Mouse (Mus musculus): ENCODE results near the gene Tescl. TPM values are rescaled to one million over a fixed set of nuclear protein-coding genes. Genes with fewer than 3 reads are reported as not detected.

Tescl gene
- 3.5 TPM for polyA plus RNA-seq (2014; fragmentation: Illumina TruSeq; extraction: RNeasy Lipid Tissue Mini Kit (QIAGEN cat#74804); ENCODE audit: low read depth, low replicate concordance)

GRCm38 (mm10) chr7:24333304-24333986 lies at the start of gene Tescl:
Tescl (minus strand) TSS chr7:24333936.

DNA sequence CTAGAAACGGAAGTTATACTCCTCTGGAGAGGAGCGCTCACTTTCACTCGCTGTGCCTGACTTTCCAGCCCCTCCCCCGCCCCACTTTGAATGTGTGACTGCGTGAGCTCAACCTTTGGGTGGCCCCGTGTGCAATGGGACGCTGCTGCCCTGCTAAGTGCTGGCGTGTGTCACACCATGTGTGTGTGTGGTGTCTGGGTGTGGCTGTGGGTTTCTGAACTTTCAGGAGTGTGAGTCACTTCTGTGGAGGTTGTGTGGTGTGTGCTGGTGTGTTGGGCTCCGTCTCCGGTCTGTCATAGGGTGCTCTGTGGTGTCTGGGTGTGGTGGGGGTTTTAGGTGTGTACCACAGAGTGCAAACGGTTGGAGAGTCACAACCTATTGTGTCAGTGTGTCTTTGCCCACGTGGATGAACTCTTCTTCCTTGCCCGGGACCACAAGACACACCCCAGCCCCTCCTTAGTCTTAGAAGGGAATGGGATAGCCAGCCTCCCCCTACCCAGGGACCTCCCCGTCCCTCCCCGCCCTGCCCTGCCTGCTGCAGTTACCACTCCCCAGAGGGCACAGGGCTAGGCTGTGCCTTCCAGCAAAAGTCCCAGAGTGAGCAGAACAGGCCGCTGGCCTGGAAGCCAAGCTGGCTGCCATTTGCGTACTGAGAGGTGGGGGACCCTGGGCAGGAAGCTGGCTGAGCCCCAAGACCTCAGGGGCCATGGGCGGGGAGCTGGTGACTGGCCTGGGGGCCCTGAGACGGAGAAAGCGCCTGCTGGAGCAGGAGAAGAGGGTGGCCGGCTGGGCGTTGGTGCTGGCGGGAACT lies 36.2 kb upstream of the Tescl start, which contains the start of gene Kcnn4:
Kcnn4 (plus strand) TSS at position 533 of the 811 bp plus-strand sequence.

DNA sequence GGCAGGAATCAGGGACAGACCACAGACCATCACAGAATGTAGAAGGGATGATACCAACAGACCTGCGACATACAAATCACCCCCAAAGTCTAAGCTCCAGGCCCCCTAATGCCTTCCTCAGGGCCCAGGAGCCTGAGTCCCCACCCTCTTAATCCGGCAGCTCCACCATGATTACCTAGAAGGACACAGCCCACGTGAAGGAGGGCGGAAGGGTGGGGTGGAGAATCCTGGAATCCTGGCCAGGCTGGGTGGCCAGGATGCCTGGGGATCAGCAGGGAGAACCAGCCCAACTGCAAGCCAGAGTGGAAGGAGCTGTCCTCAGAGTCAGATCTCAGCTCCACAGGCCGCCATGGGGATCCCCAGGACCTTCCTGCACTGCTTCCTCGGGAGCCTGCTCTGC lies 15.2 kb upstream of the Tescl start, which contains the start of gene Lypd5:
Lypd5 (plus strand) TSS at position 301 of the 400 bp plus-strand sequence.

DNA sequence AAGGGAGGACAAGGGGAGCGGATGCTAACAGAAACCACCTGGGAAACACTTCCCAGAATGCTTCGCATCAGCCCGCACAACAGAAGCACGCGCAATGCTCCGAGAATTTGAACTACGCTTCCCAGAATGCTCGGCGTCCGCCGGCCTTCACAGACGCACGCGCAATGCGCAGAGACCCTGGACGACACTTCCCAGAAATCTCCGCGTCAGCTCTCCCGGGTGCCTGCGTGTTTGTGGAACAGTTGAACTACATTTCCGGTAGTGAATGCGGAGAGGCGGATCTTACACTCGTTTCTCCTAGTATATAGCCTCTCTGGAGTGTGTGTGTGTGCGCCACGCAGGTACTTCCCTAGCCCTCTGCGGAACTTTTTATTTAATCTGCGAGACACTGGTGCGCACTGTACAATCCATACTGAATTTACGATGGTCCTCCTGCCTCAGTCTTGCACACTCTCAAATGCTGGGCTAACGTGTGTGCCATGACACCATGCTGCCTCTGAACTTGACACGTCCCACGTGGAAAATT lies 17.1 kb downstream of the Tescl start, which contains the start of gene Zfp94:
Zfp94 (minus strand) TSS at position 100 of the 526 bp plus-strand sequence.

DNA sequence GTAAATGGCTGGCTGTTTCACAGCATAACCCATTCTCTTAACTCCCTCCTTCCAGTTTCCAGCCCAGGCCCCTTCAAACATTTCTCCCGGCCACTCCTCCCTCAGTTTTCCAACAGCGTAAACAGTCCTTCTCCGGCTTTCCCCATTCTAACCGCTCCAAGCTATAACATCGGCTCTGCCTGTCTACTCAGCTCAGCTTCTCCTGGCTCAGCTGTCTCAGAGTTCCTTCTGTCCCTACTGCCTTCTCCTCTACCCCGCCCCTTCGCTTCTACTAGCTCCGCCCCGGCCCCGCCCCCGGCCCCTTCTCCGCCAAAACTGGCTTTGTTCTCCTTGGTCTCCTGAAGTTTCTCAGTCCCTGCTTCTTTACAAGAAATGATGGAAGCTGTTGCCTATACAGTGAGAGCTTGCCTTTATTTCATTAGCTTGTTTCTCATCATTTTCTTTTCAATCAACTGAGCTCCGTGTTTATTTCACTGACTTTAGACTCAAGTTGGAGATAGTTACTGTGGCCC lies 32.9 kb downstream of the Tescl start, which contains the start of gene Zfp61:
Zfp61 (minus strand) TSS at position 462 of the 512 bp plus-strand sequence.

Other genes starting within 250 kb of the Tescl start
- 4.6 TPM for gene Zfp112, start 221.6 kb downstream of the Tescl start, polyA plus RNA-seq (2014; fragmentation: Illumina TruSeq; extraction: RNeasy Lipid Tissue Mini Kit (QIAGEN cat#74804); ENCODE audit: low read depth, low replicate concordance)
- gene Zfp235, start 199.8 kb downstream of the Tescl start, polyA plus RNA-seq (2014; fragmentation: Illumina TruSeq; extraction: RNeasy Lipid Tissue Mini Kit (QIAGEN cat#74804); ENCODE audit: low read depth, low replicate concordance), result 6.9 TPM
- gene Zfp114, start 158.9 kb downstream of the Tescl start, polyA plus RNA-seq (2014; fragmentation: Illumina TruSeq; extraction: RNeasy Lipid Tissue Mini Kit (QIAGEN cat#74804); ENCODE audit: low read depth, low replicate concordance), result 0.34 TPM
- 5.2 TPM for gene Zfp111, start 122.5 kb downstream of the Tescl start, polyA plus RNA-seq (2014; fragmentation: Illumina TruSeq; extraction: RNeasy Lipid Tissue Mini Kit (QIAGEN cat#74804); ENCODE audit: low read depth, low replicate concordance)
- 1.8 TPM for gene Zfp109, start 96.4 kb downstream of the Tescl start, polyA plus RNA-seq (2014; fragmentation: Illumina TruSeq; extraction: RNeasy Lipid Tissue Mini Kit (QIAGEN cat#74804); ENCODE audit: low read depth, low replicate concordance)
- 2.3 TPM for gene Zfp108, start 79.1 kb downstream of the Tescl start, polyA plus RNA-seq (2014; fragmentation: Illumina TruSeq; extraction: RNeasy Lipid Tissue Mini Kit (QIAGEN cat#74804); ENCODE audit: low read depth, low replicate concordance)
- gene Zfp93, start 63.5 kb downstream of the Tescl start, polyA plus RNA-seq (2014; fragmentation: Illumina TruSeq; extraction: RNeasy Lipid Tissue Mini Kit (QIAGEN cat#74804); ENCODE audit: low read depth, low replicate concordance), result 4.3 TPM
- 12.2 TPM for gene Zfp61, start 32.7 kb downstream of the Tescl start, polyA plus RNA-seq (2014; fragmentation: Illumina TruSeq; extraction: RNeasy Lipid Tissue Mini Kit (QIAGEN cat#74804); ENCODE audit: low read depth, low replicate concordance)
- gene Zfp94, start 17.3 kb downstream of the Tescl start, polyA plus RNA-seq (2014; fragmentation: Illumina TruSeq; extraction: RNeasy Lipid Tissue Mini Kit (QIAGEN cat#74804); ENCODE audit: low read depth, low replicate concordance), result 6.8 TPM
- gene Lypd5, start 15.3 kb upstream of the Tescl start, polyA plus RNA-seq (2014; fragmentation: Illumina TruSeq; extraction: RNeasy Lipid Tissue Mini Kit (QIAGEN cat#74804); ENCODE audit: low read depth, low replicate concordance), result not detected
- gene Kcnn4, start 36.3 kb upstream of the Tescl start, polyA plus RNA-seq (2014; fragmentation: Illumina TruSeq; extraction: RNeasy Lipid Tissue Mini Kit (QIAGEN cat#74804); ENCODE audit: low read depth, low replicate concordance), result 6.2 TPM
- gene Smg9, start 65.7 kb upstream of the Tescl start, polyA plus RNA-seq (2014; fragmentation: Illumina TruSeq; extraction: RNeasy Lipid Tissue Mini Kit (QIAGEN cat#74804); ENCODE audit: low read depth, low replicate concordance), result 26.5 TPM
- 18.3 TPM for gene Irgc1, start 118.4 kb upstream of the Tescl start, polyA plus RNA-seq (2014; fragmentation: Illumina TruSeq; extraction: RNeasy Lipid Tissue Mini Kit (QIAGEN cat#74804); ENCODE audit: low read depth, low replicate concordance)
- gene Plaur, start 128.5 kb upstream of the Tescl start, polyA plus RNA-seq (2014; fragmentation: Illumina TruSeq; extraction: RNeasy Lipid Tissue Mini Kit (QIAGEN cat#74804); ENCODE audit: low read depth, low replicate concordance), result 6.9 TPM
- 5.4 TPM for gene Cadm4, start 148.1 kb upstream of the Tescl start, polyA plus RNA-seq (2014; fragmentation: Illumina TruSeq; extraction: RNeasy Lipid Tissue Mini Kit (QIAGEN cat#74804); ENCODE audit: low read depth, low replicate concordance)
- gene Zfp428, start 173.1 kb upstream of the Tescl start, polyA plus RNA-seq (2014; fragmentation: Illumina TruSeq; extraction: RNeasy Lipid Tissue Mini Kit (QIAGEN cat#74804); ENCODE audit: low read depth, low replicate concordance), result 3.0 TPM
- 3.2 TPM for gene AC161166.1, start 178.5 kb upstream of the Tescl start, polyA plus RNA-seq (2014; fragmentation: Illumina TruSeq; extraction: RNeasy Lipid Tissue Mini Kit (QIAGEN cat#74804); ENCODE audit: low read depth, low replicate concordance)
- 13.2 TPM for gene Irgq, start 196.8 kb upstream of the Tescl start, polyA plus RNA-seq (2014; fragmentation: Illumina TruSeq; extraction: RNeasy Lipid Tissue Mini Kit (QIAGEN cat#74804); ENCODE audit: low read depth, low replicate concordance)
- gene Pinlyp, start 212.2 kb upstream of the Tescl start, polyA plus RNA-seq (2014; fragmentation: Illumina TruSeq; extraction: RNeasy Lipid Tissue Mini Kit (QIAGEN cat#74804); ENCODE audit: low read depth, low replicate concordance), result not detected
- gene Xrcc1, start 212.4 kb upstream of the Tescl start, polyA plus RNA-seq (2014; fragmentation: Illumina TruSeq; extraction: RNeasy Lipid Tissue Mini Kit (QIAGEN cat#74804); ENCODE audit: low read depth, low replicate concordance), result 31.9 TPM

Data from adipose tissue, adult 10 weeks (tissue).